Mouse (Mus musculus): ENCODE results near the gene Efemp2.
A peak's percentile ranks its signal among the peaks of the same experiment; 100 is the strongest.
"Not testable (repeated sequence)": the region's sequence is repeated elsewhere in the genome, so short reads cannot be mapped to it uniquely, and the experiment has no call there.

Efemp2 gene

GRCm38 (mm10) chr19:5480016-5480415 lies 6.3 kb downstream of the Efemp2 start:
- peak in 1 of 2 experiments; percentile 28 for DNase-seq

GRCm38 (mm10) chr19:5481398-5481797 lies 7.6 kb downstream of the Efemp2 start:
- no peak for DNase-seq

DNA sequence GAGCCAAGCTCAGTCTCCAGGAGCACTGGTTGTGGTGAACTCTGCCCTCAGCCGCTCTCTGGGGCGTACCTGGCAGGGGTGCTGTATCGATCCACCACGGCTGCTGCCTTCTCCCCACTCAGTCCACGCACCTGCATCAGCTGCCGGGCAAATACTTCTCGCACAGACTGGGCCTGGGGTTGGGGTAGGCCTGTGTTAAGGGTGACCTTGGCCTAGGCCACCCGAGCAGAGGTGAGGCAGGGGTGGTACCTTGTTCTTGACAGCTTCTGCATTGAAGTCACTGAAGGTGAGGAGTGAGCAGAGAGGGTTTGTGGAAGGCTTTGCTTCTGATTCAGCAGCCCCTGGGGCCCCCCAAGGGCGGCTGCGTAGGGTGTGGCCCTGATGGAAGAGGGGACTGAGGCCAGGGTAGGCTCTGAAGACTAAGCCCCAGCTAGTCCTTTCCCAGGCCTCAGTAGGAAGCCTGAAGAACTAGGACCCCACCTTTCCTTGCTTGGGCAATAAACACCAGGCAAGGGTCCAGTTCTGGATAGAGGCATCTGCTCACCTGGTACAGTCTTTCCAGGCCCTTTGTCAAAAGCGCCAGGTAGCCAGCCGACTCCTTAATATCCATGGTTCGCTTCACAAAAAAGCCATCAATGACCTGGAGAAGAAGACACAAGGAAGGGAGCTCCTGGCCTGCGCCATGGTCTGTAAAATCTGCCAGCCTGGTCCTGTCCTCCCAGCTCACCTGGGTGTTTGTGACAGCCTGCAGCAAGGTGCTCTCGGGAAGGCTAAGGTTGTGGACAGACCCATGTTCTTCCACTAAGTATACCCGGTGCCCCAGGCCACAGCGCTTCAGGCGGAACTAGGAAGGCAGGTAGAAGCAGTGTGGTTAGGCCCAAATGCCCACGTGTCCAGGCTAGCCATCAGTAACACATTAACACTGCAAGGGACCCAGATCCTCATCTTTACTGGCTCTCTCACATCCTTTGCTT lies 9.9 kb downstream of the Efemp2 start:
- no peak for DNase-seq

DNA sequence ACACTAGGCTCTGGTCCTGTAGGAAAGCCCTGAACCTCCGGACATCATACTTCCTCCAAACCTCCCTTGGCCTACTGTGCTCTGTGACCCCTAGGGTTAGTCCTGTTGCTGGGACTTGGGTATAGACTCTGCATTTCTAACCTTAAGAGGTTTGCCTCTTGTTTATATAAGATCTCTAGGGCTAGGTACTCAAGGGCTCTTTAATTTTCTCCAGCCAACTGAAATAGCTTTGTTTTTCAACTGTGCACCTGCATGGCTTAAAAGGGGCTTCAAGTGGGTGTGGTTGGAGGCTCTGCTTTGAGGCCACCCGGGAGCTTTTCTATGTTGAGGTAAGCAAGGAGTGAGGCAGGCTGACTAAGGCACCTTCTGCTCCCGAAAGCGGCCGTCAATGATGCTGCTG lies 10.7 kb downstream of the Efemp2 start:
- DNase-seq, result no peak

- no peak for DNase-seq
These were observed 11.6 kb downstream of the Efemp2 start for GRCm38 (mm10) chr19:5485371-5485770.

GRCm38 (mm10) chr19:5485821-5486220 lies 12.1 kb downstream of the Efemp2 start:
- DNase-seq, result peak; percentile 49 to 53

- no peak for DNase-seq
These were observed 12.5 kb downstream of the Efemp2 start for GRCm38 (mm10) chr19:5486286-5486685.

DNA sequence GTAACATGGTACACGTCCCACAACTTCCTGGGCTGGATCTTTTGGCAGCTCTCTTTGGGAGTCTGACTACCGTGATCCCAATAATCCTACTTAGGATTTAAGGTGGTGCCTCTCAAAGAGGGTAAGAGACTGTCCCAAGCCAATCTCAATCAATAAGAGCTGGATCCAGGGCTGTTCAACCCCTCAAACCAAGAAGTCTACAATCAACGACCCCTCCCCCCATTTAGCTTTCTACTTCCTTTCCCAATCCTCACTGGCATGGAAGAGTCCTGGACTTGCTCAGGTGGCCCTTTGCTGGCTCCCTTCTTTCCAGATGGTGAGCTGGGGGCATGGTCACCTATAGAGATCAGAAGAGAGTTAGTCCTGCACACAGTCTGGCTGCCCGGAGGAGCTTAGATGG lies 13.0 kb downstream of the Efemp2 start:
- DNase-seq, result no peak

GRCm38 (mm10) chr19:5487768-5488550 lies 14.2 kb downstream of the Efemp2 start, which contains the start of gene Mus81:
Mus81 (minus strand) TSS chr19:5488402.
- peak; percentile 99 for DNase-seq

- DNase-seq, result peak; percentile 98
These were observed 15.3 kb downstream of the Efemp2 start for GRCm38 (mm10) chr19:5488878-5489571.

- not testable (repeated sequence) for DNase-seq
These were observed 16.0 kb downstream of the Efemp2 start for GRCm38 (mm10) chr19:5489721-5490120.

DNA sequence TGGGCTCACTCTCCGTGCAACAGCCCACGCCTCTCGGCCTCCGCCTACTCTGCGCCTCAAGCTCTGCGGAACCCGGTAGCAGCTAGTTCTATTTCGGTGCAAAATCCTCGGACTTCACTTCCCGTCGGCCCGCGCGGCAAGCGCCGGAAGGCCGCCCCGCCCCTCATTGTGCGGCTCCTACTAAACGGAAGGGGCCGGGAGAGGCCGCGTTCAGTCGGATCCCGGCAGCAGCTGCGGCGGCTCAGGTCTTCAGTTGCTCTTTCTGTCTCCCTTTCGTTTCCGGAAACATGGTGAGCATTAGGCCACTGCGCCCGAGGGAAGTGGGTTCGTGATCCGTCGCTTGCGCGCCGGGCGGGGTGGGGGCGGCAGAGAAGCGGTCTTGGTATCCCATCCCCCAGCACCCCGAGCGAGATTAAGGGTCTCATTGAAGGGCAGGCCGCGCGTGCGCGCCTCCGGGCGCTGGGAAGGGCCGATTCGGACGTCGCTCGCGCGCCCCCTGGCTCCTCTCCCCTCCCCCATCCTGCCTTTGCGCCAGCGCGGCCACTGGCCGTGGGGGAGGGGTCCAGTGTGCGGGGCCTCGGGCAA lies 16.7 kb downstream of the Efemp2 start, which contains the start of gene Cfl1:
Gene Cfl1, plus strand, starts transcription at position 143 of the 585 bp plus-strand sequence.
- DNase-seq, result peak; percentile 97

DNA sequence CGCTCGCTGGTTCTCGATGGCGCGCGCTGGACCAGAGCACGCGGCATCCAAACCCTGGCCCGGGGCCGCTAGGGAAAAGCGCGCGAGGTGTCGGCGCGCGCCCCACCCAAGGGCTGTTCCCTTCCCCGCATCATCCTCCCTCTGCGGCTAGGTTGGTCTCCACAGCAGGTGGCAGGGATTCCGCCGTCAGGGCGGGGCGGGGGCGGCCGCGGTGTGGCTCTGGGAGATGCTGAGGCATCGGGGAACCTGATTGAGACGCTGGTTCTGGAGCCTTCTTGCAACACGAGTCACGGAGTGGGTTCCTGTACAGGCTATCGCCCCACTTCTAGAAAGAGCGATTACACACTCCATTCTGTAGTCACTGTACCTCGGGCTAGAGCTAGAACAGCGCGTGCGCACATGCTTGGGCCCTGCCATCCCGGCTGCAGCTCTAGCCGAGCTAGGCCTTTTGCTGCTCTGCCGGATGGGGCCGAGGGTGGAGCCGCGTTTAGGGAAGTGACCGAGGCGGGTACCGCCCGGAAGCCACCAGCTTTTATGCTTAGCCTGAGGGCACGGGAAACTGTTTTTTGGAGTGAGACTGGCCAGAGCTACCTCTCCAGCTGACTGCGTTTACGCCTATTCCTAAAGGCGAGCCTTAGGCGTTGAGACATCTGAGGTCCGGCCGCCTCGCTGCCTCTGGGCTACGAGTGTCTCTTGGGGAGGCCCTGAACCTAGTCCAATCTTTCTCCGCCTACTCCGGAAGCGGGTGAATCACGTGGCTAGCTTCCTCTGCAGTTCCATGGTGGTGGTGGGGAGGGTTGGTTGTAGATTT lies 17.3 kb downstream of the Efemp2 start:
- DNase-seq, result peak; percentile 91 to 92

GRCm38 (mm10) chr19:5492641-5493040 lies 18.9 kb downstream of the Efemp2 start:
- peak in 1 of 2 experiments; percentile 20 for DNase-seq

- peak in 1 of 2 experiments; percentile 40 for DNase-seq
These were observed 19.6 kb downstream of the Efemp2 start for GRCm38 (mm10) chr19:5493301-5493721.

- peak in 1 of 2 experiments; percentile 3 for DNase-seq
These were observed 20.6 kb downstream of the Efemp2 start for GRCm38 (mm10) chr19:5494314-5494713.

GRCm38 (mm10) chr19:5495353-5496051 lies 21.7 kb downstream of the Efemp2 start:
- peak; percentile 5 to 21 for DNase-seq

DNA sequence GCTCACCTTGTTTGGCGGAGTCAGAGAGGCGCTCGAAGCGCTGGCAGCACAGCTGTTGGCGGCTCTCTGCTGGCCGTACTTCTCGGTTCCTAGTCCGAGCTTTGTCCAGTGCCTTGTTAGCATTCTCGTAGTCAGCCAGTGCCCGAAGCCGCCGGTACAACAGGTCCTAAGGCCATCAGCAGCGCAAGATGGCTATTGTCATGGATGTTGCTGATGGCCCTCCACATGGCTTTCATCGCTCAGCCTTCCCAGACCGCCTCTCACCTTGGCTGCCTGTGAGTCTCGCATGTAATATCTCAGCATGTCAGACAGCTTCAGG lies 22.3 kb downstream of the Efemp2 start:
- DNase-seq, result peak; percentile 14 to 18

DNA sequence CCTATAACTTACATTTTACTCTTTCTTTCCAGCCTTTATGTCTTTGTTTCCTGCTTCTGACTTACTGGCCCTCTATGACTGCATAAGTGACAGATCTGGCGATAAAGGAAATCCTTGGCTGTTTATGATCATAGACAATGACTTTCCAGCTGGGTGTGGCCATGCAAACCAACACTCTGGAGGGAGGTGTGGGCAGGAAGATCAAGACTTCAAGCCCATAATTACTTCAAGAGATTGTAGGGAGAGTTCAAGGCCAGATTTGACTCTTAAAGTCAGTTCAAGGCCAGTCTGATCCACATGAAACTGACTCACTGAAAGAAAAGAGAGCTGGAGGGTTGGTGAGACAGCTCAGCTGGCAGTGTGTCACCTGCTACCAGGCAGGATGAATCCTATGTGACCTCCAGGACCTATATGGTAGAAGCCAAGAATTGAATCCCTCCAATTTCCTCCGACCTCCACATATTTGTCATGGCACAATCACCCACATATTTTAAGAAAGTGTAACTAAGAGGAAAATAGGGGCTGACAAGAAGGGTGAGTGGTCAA lies 26.6 kb downstream of the Efemp2 start:
- DNase-seq, result no peak

DNA sequence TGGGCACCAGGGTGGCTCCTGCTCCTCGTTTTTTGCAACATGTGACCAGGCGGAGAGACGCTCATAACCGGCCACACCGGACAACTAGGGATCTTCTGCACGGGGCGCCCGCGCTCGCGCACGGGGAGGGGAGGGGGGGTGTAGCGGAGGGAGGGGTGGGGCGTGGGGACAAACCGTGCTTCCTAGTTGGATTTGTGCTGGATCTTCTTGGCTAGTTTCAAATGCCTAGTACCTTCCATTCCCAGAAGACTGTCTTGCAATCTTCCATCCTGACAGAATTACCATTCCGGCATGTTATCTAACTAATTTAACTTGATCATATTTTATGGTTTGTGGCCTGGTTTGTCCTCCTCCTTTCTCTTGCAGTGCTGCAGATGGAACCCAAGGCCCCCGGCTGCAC lies 29.9 kb downstream of the Efemp2 start, which contains the start of gene 1700020D05Rik:
Gene 1700020D05Rik, minus strand, starts transcription at position 101 of the 400 bp plus-strand sequence.
- no peak for DNase-seq

Measured in cerebellum, postnatal 10 days (tissue).